Mouse (Mus musculus) left cerebral cortex, adult 8-10 months (tissue): ENCODE measurements at regions not wholly inside any gene's neighbourhood (a gene's known extent, or its start where the extent isn't known, plus 50 kb on each side); places are given as distances from the start of the nearest gene placed in this dataset.

Source experiments
- DNase-seq, 2 experiments: peaks; one replicate each; pipeline ENCODE4 v3.0.0; 2022; ENCODE audit warnings: low spot score in 2 of 2

- no peak for DNase-seq
Observed at GRCm38 (mm10) chr2:148559376-148559775, 113.0 kb upstream of the Nxt1 start.

GRCm38 (mm10) chr2:148558365-148558764 lies 114.0 kb upstream of the Nxt1 start:
- no peak for DNase-seq

- no peak for DNase-seq
Observed at GRCm38 (mm10) chr2:148551207-148551606, 107.8 kb upstream of the Cd93 start.

- no peak for DNase-seq
Observed at GRCm38 (mm10) chr2:148549618-148550017, 106.3 kb upstream of the Cd93 start.

- no peak for DNase-seq
Observed at GRCm38 (mm10) chr2:148542340-148542739, 99.0 kb upstream of the Cd93 start.

GRCm38 (mm10) chr2:148537914-148538510 lies 94.6 kb upstream of the Cd93 start:
- no peak for DNase-seq

- DNase-seq: no peak
Observed at GRCm38 (mm10) chr2:148537251-148537650, 93.9 kb upstream of the Cd93 start.

- DNase-seq: no peak
Observed at GRCm38 (mm10) chr2:148536608-148537007, 93.2 kb upstream of the Cd93 start.

GRCm38 (mm10) chr2:148535562-148536180 lies 92.3 kb upstream of the Cd93 start:
- no peak for DNase-seq

DNA sequence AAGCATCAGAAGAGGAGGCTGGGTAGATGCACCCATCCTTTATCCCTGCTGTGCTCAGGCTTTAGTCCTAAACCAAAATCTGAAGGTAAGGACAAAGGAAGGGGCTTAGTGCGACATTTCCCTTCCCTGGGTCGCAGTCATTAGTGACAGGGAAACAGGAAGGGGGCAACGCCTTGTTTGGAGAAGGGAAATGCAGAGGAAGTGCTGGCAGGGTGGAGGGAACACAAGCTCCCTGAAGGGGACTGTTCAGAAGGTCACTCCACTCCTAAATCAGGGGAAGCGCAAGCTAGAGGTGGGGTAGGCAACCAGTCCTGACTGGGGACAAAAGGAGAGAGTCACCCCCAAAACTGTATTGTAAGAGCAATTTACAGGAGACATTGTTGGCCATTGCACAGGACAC lies 88.7 kb upstream of the Cd93 start:
- DNase-seq: no peak

DNA sequence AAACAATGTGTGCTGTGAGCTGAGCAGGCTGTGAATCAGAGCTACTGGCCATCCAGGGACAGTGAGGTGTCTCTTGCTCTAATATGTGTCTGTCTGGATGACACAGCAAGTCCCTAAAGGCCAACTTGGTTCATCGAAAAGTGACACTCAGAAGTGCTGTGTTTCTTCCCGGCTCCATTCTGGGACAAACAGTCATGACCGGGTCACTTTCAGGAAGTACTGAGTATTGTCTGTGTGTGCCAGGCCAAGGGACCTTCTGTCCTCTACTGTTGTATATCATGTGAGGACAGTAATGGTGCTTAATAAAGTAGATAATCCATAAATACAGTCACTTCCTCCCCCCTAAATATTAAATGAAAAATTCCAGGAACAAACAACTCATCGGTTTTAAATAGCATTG lies 87.2 kb upstream of the Cd93 start:
- DNase-seq: no peak

- no peak for DNase-seq
Observed at GRCm38 (mm10) chr2:148529900-148530299, 86.5 kb upstream of the Cd93 start.

DNA sequence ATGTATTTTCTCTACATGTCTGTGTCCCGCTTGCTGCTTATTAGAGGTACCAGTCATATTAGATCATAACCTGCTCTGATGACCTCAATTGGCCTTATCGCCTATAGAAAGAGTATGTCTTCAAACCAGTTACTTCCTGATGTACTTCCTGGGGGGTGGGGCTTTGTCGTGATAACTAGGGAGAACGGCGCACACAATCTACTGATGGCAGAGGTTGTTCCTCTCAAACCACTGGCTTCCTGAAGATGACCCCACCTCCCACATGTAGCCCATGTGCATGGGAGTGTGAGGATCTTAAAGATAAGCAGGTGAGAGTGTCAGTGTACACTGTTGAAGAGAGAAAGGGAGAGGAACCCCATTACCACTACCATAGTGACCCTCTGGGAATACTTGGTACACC lies 84.4 kb upstream of the Cd93 start:
- DNase-seq: no peak

- DNase-seq: no peak
Observed at GRCm38 (mm10) chr2:148525496-148525895, 82.1 kb upstream of the Cd93 start.

DNA sequence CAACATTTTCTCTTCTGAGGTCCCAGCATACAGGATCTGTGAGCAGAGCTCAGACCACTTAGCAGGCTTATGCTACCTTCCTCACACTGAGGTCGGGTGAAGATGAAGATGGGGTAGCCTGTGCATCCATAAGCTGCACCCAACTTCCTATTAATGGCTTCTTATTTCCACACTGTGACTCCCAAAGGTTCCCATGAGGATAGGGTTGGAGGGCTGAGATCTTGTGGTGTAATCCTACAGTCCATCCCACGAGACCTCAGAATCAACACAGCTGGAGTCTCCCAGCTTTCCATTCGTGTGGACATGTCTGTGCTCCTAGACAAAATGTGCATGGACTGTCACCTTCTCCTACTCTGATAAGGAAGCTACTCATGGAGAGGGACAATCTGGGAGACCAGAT lies 80.0 kb upstream of the Cd93 start:
- DNase-seq: no peak

- no peak for DNase-seq
Observed at GRCm38 (mm10) chr2:148522936-148523335, 79.6 kb upstream of the Cd93 start.

GRCm38 (mm10) chr2:148521966-148522575 lies 78.7 kb upstream of the Cd93 start:
- DNase-seq: no peak

GRCm38 (mm10) chr2:148520291-148520690 lies 76.9 kb upstream of the Cd93 start:
- no peak for DNase-seq

DNA sequence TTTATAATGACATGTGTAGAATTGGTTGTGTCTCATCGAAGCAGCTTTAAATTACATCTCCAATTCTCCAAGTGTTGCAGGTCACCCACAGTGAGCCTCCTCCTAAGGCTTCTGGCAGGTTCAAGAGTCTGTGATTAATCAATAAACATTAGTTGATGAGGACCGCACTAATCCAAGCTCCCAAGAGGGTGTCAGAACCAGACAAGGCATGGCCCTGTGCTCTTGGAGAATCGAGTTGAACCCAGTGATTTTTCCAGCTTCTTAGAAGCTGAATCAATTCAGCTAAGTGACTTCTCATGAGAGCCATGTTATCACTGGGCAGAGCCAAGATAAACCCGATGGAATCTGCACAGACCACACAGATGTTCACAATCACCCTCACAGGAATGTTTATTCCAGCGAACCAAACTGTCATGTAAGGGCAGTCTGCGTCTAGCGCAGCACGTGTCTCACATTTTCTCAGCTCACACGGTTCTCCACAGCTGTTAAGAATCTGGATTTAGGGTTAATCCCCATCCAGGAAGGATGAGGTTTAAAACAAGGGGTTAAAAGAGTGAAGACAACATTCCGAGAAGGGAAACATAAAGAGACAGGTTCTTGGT lies 76.4 kb upstream of the Cd93 start:
- no peak for DNase-seq

DNA sequence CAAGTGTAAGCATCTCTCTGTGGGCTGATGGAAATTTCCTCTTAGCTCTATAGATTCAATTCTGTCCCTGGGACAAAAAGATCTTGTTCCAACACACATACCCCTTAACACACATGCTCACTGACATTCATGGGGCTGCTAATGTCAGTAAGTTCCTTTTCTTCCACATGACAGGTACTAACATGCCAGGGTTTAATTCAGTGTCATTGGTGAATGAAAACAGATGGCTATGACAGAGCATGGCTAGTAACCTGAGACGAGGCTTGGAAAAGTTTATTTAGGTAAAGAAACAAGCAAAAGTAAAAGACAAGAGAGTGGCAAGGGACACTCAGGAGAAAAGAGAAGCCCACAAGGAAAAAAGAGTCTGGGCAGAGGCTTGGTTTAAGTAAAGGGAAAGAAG lies 74.5 kb upstream of the Cd93 start:
- no peak for DNase-seq

DNA sequence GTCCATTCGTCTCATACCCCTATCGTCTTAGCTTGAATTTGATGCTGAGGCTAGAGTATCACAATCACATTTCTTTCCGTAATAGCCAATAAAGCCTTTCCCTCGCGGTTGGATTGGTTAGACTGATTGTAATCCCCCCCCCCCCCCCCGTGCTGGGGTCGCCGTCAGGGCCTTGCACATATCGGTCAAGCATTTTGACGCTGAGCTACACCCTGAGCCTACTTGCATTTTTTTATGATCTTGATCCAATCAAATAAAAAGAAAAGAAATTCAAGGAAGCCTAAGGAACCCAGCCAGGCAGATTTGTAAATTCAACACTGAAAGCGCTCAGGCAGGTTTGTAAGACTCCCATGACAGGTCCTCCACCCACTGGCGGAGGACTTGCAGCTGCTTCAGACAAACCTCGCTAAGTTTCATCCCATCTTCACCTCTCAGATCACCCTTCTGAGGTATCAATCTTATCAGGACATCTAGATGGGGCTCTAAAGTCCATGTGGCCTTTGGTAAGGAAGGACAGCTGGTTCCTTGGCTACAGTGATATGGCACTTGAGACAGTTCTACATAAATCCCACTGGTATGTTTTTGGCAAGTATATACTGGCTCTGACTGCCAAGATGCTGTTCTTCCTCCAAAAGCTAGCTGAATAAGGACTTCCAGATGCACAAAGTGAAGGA lies 66.8 kb upstream of the Cd93 start:
- DNase-seq: no peak

DNA sequence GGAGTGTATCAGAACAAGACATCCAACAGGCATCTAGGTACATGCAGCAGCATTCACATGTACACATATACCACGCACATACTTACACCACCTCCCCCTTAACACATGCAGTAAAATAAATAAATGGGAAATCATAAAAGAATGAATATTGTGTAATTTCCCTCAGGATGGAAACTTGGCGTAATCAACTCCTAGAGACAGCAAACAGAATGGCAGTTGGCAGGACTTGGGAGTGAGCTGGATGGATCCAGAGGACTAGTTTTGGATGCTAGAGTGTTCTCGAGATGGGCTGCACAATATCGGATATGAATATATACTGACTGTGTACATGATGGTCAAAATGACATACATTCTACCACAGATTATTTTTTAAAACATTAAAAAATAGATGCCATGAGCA lies 66.0 kb upstream of the Cd93 start:
- no peak for DNase-seq
